Mouse (Mus musculus): ENCODE measurements around the gene Nfs1. TPM values are rescaled to one million over a fixed set of nuclear protein-coding genes. Genes with fewer than 3 reads are reported as not detected.
"Not testable (repeated sequence)": the region's sequence is repeated elsewhere in the genome, so short reads cannot be mapped to it uniquely, and the experiment has no call there.

Gene Nfs1
- total RNA-seq, 1 experiment from 2014 or later, result 50.8 TPM

- no peak for ATAC-seq (replicated peaks; ENCODE audit: insufficient number of reproducible peaks, low FRiP score, low TSS enrichment, poor library complexity, severe bottlenecking)
Observed at GRCm38 (mm10) chr2:156146272-156146989, 2.4 kb upstream of the Nfs1 start.

GRCm38 (mm10) chr2:156145486-156146130 lies 1.6 kb upstream of the Nfs1 start:
- ATAC-seq (replicated peaks; ENCODE audit: insufficient number of reproducible peaks, low FRiP score, low TSS enrichment, poor library complexity, severe bottlenecking), result no peak

- ATAC-seq (replicated peaks; ENCODE audit: insufficient number of reproducible peaks, low FRiP score, low TSS enrichment, poor library complexity, severe bottlenecking), result no peak
Observed at GRCm38 (mm10) chr2:156143367-156143766, 619 bp downstream of the Nfs1 start.

- ATAC-seq (replicated peaks; ENCODE audit: insufficient number of reproducible peaks, low FRiP score, low TSS enrichment, poor library complexity, severe bottlenecking), result no peak
Observed at GRCm38 (mm10) chr2:156142820-156143219, 1.2 kb downstream of the Nfs1 start.

GRCm38 (mm10) chr2:156135695-156136094 lies 8.3 kb downstream of the Nfs1 start:
- no peak for ATAC-seq (replicated peaks; ENCODE audit: insufficient number of reproducible peaks, low FRiP score, low TSS enrichment, poor library complexity, severe bottlenecking)

GRCm38 (mm10) chr2:156134161-156134560 lies 9.8 kb downstream of the Nfs1 start:
- no peak for ATAC-seq (replicated peaks; ENCODE audit: insufficient number of reproducible peaks, low FRiP score, low TSS enrichment, poor library complexity, severe bottlenecking)

- ATAC-seq (replicated peaks; ENCODE audit: insufficient number of reproducible peaks, low FRiP score, low TSS enrichment, poor library complexity, severe bottlenecking), result no peak
Observed at GRCm38 (mm10) chr2:156126992-156127391, 17.0 kb downstream of the Nfs1 start, which contains the start of gene Gm28036. Gm28036 (minus strand) TSS chr2:156127092.

- no peak for ATAC-seq (replicated peaks; ENCODE audit: insufficient number of reproducible peaks, low FRiP score, low TSS enrichment, poor library complexity, severe bottlenecking)
Observed at GRCm38 (mm10) chr2:156123731-156124130, 20.3 kb downstream of the Nfs1 start.

- ATAC-seq (replicated peaks; ENCODE audit: insufficient number of reproducible peaks, low FRiP score, low TSS enrichment, poor library complexity, severe bottlenecking), result no peak
Observed at GRCm38 (mm10) chr2:156119566-156119965, 24.4 kb downstream of the Nfs1 start.

GRCm38 (mm10) chr2:156112080-156112423 lies 31.9 kb downstream of the Nfs1 start:
- ATAC-seq (replicated peaks; ENCODE audit: insufficient number of reproducible peaks, low FRiP score, low TSS enrichment, poor library complexity, severe bottlenecking), result not testable (repeated sequence)

GRCm38 (mm10) chr2:156111358-156112079 lies 32.5 kb downstream of the Nfs1 start, which contains the start of the genes Cpne1 and Rbm12:
Cpne1 (minus strand) TSS chr2:156111965.
Rbm12 (minus strand) TSS chr2:156111978.
- peak; percentile 90 for ATAC-seq (replicated peaks; ENCODE audit: insufficient number of reproducible peaks, low FRiP score, low TSS enrichment, poor library complexity, severe bottlenecking)

- ATAC-seq (replicated peaks; ENCODE audit: insufficient number of reproducible peaks, low FRiP score, low TSS enrichment, poor library complexity, severe bottlenecking), result peak; percentile 51
Observed at GRCm38 (mm10) chr2:156110627-156111357, 33.2 kb downstream of the Nfs1 start.

GRCm38 (mm10) chr2:156091926-156092325 lies 52.1 kb downstream of the Nfs1 start:
- ATAC-seq (replicated peaks; ENCODE audit: insufficient number of reproducible peaks, low FRiP score, low TSS enrichment, poor library complexity, severe bottlenecking), result no peak

GRCm38 (mm10) chr2:156089799-156090198 lies 54.2 kb downstream of the Nfs1 start:
- no peak for ATAC-seq (replicated peaks; ENCODE audit: insufficient number of reproducible peaks, low FRiP score, low TSS enrichment, poor library complexity, severe bottlenecking)

- no peak for ATAC-seq (replicated peaks; ENCODE audit: insufficient number of reproducible peaks, low FRiP score, low TSS enrichment, poor library complexity, severe bottlenecking)
Observed at GRCm38 (mm10) chr2:156087391-156088110, 56.4 kb downstream of the Nfs1 start.

GRCm38 (mm10) chr2:156084541-156084940 lies 59.4 kb downstream of the Nfs1 start:
- ATAC-seq (replicated peaks; ENCODE audit: insufficient number of reproducible peaks, low FRiP score, low TSS enrichment, poor library complexity, severe bottlenecking), result no peak

- no peak for ATAC-seq (replicated peaks; ENCODE audit: insufficient number of reproducible peaks, low FRiP score, low TSS enrichment, poor library complexity, severe bottlenecking)
Observed at GRCm38 (mm10) chr2:156080391-156080790, 63.6 kb downstream of the Nfs1 start.

GRCm38 (mm10) chr2:156079674-156080073 lies 64.3 kb downstream of the Nfs1 start:
- no peak for ATAC-seq (replicated peaks; ENCODE audit: insufficient number of reproducible peaks, low FRiP score, low TSS enrichment, poor library complexity, severe bottlenecking)

Measured in monocyte, adult 5-6 weeks (primary cell).